Mouse (Mus musculus) midbrain, embryonic 14.5 days (tissue): ENCODE measurements around the gene Itga10. TPM values are rescaled to one million over a fixed set of nuclear protein-coding genes. Genes with fewer than 3 reads are reported as not detected.
A peak's percentile ranks its signal among the peaks of the same experiment; 100 is the strongest.

Source experiments
- ATAC-seq: fragments of 200-750 bp; cut with Nextera tagmentation; 2 replicates; pipeline ENCODE4 v1.8.0; 2017; ENCODE audit warnings: moderate number of reproducible peaks, moderate library complexity; ENCODE audit not compliant: low FRiP score, low TSS enrichment
- DNase-seq: peaks from one replicate; pipeline ENCODE4 v3.0.0-alpha.2; 2015
- H3K27ac ChIP-seq: fragments of 300-500 bp; sonication (generic); replicated peaks from 2 replicates; pipeline ENCODE4 v1.5.1; 2014; ENCODE audit warnings: mild to moderate bottlenecking, low read depth, low read length, moderate library complexity
- H3K27me3 ChIP-seq: fragments of 300-500 bp; sonication (generic); 2 replicates; pipeline ENCODE4 v1.6.1; 2014; ENCODE audit warnings: low read length, control low read depth, mixed read lengths; ENCODE audit not compliant: control insufficient read depth, insufficient read depth
- H3K36me3 ChIP-seq: fragments of 300-500 bp; sonication (generic); 2 replicates; pipeline ENCODE4 v1.6.1; 2014; ENCODE audit warnings: low read length, control low read depth; ENCODE audit not compliant: control insufficient read depth, insufficient read depth
- H3K4me1 ChIP-seq: fragments of 300-500 bp; sonication (generic); 2 replicates; pipeline ENCODE4 v1.6.1; 2014; ENCODE audit warnings: mild to moderate bottlenecking, antibody characterized with exemption, low read length, control low read depth; ENCODE audit not compliant: control insufficient read depth, insufficient read depth
- H3K4me2 ChIP-seq: fragments of 300-500 bp; sonication (generic); 2 replicates; pipeline ENCODE4 v1.6.1; 2014; ENCODE audit warnings: mild to moderate bottlenecking, low read length, moderate library complexity
- H3K4me3 ChIP-seq: fragments of 300-500 bp; sonication (generic); replicated peaks from 2 replicates; pipeline ENCODE4 v1.5.1; 2014; ENCODE audit warnings: low read depth, low read length
- H3K9ac ChIP-seq: fragments of 300-500 bp; sonication (generic); replicated peaks from 2 replicates; pipeline ENCODE4 v1.6.1; 2014; ENCODE audit warnings: mild to moderate bottlenecking, low read length, moderate library complexity
- H3K9me3 ChIP-seq: fragments of 300-500 bp; sonication (generic); 2 replicates; pipeline ENCODE4 v1.6.1; 2016; ENCODE audit warnings: low read length, control low read depth, mixed read lengths; ENCODE audit not compliant: control insufficient read depth
- WGBS: fragments of 180-500 bp; shearing (Covaris S2); extraction: QIAGEN DNeasy Blood & Tissue Kit; methylation state at CpG from one replicate; pipeline ENCODE4 v1.1.7; 2014; 5-methylcytosine and 5-hydroxymethylcytosine counted together
- polyA plus RNA-seq: library from polyadenylated mRNA; unstranded; fragments of >200 nt; fragmentation: Nextera tagmentation; extraction: Ambion mirVana; gene quantifications from 2 replicates; pipeline ENCODE4 v1.2.1, GENCODE M21; 2014

The Itga10 gene
- polyA plus RNA-seq, 1 experiment from 2014 or later = 0.84 TPM

DNA sequence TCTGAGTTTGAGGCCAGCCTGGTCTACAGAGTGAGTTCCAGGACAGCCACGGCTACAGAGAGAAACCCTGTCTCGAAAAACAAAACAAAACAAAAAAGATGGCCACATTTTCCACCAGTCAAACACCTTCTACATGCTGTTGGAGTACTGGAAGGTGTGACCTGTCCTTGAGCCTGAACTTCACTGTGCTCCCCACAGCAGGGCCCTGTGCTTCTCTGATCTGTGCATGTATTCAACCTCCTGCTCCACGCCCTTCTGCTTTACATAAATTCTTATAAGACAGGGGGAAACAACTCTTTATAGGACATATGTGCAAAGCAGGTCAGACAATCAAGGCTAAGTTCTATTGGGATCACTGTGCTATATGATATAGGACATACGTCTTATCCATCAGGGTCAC, 22.2 kb upstream of the Itga10 start:
- ATAC-seq (no peak), DNase-seq (no peak)
- no peak overlapping the region for H3K4me3 ChIP-seq
- 96% methylated on average over 4 of the region's 4 CpGs for WGBS
- no peak overlapping the region for H3K9ac ChIP-seq
- peaks cover 66% of the 10 kb centered on the region for H3K36me3 ChIP-seq
- no peaks in the 10 kb centered on the region for H3K27me3 ChIP-seq
- no peaks in the 10 kb centered on the region for H3K4me1 ChIP-seq
- H3K27ac ChIP-seq = no peak overlapping the region
- H3K4me2 ChIP-seq = no peak overlapping the region
- no peaks in the 10 kb centered on the region for H3K9me3 ChIP-seq

DNA sequence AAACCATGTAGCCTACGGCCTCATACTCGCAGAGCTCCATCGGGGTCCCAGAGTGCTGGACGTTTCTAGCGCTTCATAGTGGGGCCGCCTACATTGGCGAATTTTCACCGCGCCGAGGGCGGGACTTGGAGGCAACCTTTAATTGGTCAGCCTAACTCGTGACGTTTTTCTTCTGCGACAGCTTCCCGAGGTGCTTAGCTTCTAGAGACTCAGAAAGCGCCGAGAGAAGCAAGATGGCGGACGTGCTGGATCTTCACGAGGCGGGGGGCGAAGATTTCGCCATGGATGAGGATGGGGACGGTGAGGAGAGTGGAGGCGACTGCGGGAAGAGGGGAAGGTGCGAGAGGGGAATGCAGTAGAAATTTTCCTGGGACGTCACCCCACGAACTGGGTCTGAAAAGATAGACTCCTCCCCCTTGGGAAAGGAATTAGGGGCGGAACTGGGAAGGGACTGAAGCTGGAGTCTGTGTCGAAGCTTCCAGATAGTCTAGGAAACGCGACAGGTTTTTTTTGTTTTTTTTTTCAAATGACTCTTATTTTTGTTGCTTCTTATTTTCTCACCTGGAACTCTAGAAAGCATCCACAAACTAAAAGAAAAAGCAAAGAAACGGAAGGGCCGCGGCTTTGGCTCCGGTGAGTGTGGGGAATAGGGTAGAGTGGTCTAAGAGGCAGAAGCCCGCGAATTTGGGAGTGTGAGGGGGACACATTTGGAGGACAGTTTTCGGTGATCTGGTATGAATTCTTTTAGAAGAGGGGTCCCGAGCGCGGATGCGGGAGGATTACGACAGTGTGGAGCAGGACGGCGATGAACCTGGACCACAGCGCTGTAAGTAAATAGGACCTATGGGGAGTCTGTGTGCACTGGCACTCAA, 15.4 kb upstream of the Itga10 start, which contains the start of gene Rbm8a:
Gene Rbm8a (plus strand): TSS at position 205 of the 872 bp plus-strand sequence.
- Histone ChIP-seq H3K4me3 (peak within 1 kb of the TSS; percentile 72), H3K27me3 (no peaks in the 10 kb centered on the region), H3K27ac (peak within 1 kb of the TSS; percentile 75), H3K36me3 (peaks cover 39% of the 10 kb centered on the region), H3K9me3 (no peaks in the 10 kb centered on the region), H3K9ac (peak within 1 kb of the TSS; percentile 59), H3K4me2 (peak within 1 kb of the TSS; percentile 79), H3K4me1 (peaks cover 16% of the 10 kb centered on the region; the same call in 1 of the 2 replicates)
- DNase-seq (peak; percentile 100), ATAC-seq (peak; percentile 93)
- WGBS = under 1% methylated on average over 48 of the region's 48 CpGs

DNA sequence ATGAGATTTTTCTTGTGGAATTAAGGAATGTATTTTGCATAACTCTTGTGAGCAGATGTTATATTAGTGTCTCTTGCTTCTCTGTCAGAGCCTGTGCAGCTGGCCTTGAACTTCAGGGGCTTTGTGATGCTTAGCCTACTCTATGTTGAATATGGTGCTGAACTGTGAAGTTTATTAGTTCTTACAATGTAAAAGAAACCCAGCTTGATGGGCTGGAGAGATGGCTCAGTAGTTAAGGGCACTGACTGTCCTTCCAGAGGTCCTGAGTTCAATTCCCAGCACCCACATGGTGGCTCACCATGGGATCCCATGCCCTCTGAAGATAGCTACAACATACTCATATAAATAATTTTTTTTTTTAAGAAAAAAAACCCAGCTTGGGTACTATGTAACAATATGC, 13.3 kb upstream of the Itga10 start:
- H3K27me3 ChIP-seq = no peaks in the 10 kb centered on the region
- H3K4me3 ChIP-seq = no peak overlapping the region
- H3K9me3 ChIP-seq = no peaks in the 10 kb centered on the region
- no peak overlapping the region for H3K4me2 ChIP-seq
- H3K27ac ChIP-seq = no peak overlapping the region
- no peak for DNase-seq
- H3K4me1 ChIP-seq = peaks cover 23% of the 10 kb centered on the region
- no peak overlapping the region for H3K9ac ChIP-seq
- peaks cover 26% of the 10 kb centered on the region for H3K36me3 ChIP-seq
- ATAC-seq = no peak

DNA sequence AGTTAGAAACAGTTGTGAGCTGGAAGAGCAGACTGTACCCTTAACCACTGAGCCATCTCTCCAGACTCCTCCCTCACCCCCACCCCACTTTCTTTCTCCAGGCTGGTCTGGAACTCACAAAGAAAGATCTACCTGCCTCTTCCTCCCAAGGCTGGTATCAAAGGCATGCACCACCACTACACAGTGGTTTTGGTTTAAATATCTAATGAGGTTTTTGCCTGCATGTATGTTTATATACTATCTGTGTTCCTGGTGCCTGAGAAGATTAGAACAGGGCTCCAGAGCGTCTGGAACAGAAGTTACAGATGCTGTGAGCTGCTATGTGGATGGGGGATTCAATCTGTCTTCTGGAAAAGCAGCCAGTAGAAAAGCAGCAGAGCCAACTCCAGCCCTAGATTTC, 11.4 kb upstream of the Itga10 start:
- H3K27me3 ChIP-seq = no peaks in the 10 kb centered on the region
- peaks cover 35% of the 10 kb centered on the region for H3K36me3 ChIP-seq
- H3K4me2 ChIP-seq = no peak overlapping the region
- no peak overlapping the region for H3K4me3 ChIP-seq
- no peaks in the 10 kb centered on the region for H3K9me3 ChIP-seq
- DNase-seq = no peak
- H3K4me1 ChIP-seq = peaks cover 23% of the 10 kb centered on the region
- ATAC-seq = no peak
- WGBS = 79% methylated on average over 1 of the region's 1 CpGs
- no peak overlapping the region for H3K9ac ChIP-seq
- H3K27ac ChIP-seq = no peak overlapping the region

DNA sequence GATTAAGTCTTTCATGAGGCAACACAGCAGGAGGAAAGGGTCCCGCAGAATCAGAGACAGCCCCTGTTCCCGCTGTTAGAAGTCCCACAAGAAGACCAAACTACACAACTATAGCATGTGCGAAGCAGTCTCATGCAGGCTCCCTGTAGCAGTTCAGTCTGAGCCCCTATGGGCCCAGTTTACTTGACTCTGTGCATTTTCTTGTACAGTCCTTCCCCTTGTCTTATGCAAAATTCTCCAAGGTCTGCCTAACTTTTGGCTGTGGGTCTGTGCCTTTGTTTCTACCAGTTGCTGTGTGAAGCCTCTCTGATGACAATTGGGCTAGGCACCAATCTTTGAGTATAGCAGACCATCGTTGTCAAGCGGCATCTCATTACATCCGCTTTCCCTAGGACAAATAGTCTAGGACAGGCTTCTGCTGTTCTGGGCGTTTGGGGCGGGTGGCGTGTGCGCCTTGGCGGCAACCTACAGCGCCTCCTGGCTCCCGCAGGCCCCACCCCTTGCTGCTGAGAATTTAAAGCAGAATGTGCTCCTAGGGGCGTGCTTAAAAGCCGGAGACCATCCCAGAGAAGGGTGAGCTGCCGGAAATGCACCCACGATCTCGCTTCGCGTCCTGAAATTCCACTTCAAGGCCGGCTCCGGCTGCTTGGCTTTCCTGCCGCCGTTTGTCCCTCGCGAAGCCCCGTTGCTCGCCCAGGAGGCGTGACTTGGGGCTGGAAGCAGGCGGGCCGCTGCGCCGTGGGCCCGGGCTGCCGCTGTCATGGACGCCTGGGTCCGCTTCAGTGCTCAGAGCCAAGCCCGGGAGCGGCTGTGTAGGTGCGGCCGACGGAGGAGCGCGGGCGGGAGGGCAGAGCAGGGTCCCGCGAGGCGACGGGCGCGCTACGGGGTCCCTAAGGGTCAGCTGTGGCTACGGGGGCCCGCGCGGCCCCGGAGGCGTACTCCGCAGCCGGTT, 10.2 kb upstream of the Itga10 start, which contains the start of the genes Pex11b and Gm42957:
Gene Pex11b (plus strand): TSS at position 449 of the 952 bp plus-strand sequence.
Gene Gm42957 (plus strand): TSS at position 547 of the 952 bp plus-strand sequence.
- Histone ChIP-seq H3K4me2 (peak within 1 kb of the TSS; percentile 79), H3K4me1 (peaks cover 19% of the 10 kb centered on the region), H3K9ac (peak within 1 kb of the TSS; percentile 97), H3K4me3 (peak within 1 kb of the TSS; percentile 85), H3K36me3 (peaks cover 44% of the 10 kb centered on the region), H3K9me3 (no peaks in the 10 kb centered on the region), H3K27ac (peak within 1 kb of the TSS; percentile 89), H3K27me3 (no peaks in the 10 kb centered on the region)
- DNase-seq (peak; percentile 88), ATAC-seq (peak; percentile 86)
- WGBS = 2% methylated on average over 60 of the region's 60 CpGs

DNA sequence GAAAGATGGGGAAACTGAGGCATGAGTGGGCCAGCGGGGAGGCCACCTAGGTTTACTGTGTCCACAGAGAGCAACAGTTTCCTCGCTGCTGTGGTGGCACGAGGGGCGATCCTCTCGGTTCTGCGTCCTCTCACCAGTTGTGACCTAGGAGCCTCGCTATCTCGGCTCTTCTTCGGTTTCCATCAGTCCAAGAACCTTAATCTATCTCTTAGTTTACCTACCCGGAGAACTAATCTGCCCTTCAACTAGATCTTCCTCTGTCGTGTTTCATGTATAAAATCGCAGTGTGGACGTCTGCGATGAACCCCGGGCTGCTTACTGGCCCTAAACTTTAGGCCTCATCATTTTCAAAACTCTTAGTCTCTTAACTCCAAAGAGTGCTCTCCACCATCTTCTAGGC, 9.5 kb upstream of the Itga10 start:
- H3K9ac ChIP-seq = peak overlapping the region; percentile 97
- peak overlapping the region; percentile 85 for H3K4me3 ChIP-seq
- H3K27me3 ChIP-seq = no peaks in the 10 kb centered on the region
- WGBS = 11% methylated on average over 15 of the region's 15 CpGs
- H3K27ac ChIP-seq = peak overlapping the region; percentile 89
- no peaks in the 10 kb centered on the region for H3K9me3 ChIP-seq
- DNase-seq = no peak
- peak overlapping the region; percentile 79 for H3K4me2 ChIP-seq
- H3K36me3 ChIP-seq = peaks cover 46% of the 10 kb centered on the region
- ATAC-seq = no peak
- peaks cover 14% of the 10 kb centered on the region for H3K4me1 ChIP-seq

DNA sequence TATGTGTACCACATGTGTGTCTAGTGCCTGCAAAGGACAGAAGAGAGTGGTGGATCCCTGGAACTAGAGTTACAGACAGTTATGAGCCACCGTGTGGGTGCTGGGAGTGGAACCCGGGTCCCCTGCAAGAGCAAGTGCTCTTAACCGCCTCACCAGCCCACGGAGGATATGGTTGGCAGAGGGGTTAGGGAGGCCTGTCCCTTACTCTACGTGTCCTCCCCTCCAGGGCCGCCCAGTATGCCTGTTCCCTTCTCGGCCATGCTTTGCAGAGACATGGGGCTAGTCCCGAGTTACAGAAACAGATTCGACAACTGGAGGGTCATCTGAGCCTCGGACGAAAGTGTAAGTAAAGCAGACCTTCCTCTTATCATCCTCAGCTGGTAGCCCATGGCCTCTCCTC, 8.9 kb upstream of the Itga10 start:
- Histone ChIP-seq H3K9ac (peak overlapping the region; percentile 97; the same call in 1 of the 2 replicates), H3K9me3 (no peaks in the 10 kb centered on the region), H3K4me3 (peak overlapping the region; percentile 85), H3K4me1 (peaks cover 11% of the 10 kb centered on the region; the same call in 1 of the 2 replicates), H3K27ac (no peak overlapping the region), H3K4me2 (peak overlapping the region; percentile 79), H3K27me3 (no peaks in the 10 kb centered on the region), H3K36me3 (peaks cover 42% of the 10 kb centered on the region)
- ATAC-seq (no peak), DNase-seq (no peak)
- WGBS = 70% methylated on average over 11 of the region's 11 CpGs

DNA sequence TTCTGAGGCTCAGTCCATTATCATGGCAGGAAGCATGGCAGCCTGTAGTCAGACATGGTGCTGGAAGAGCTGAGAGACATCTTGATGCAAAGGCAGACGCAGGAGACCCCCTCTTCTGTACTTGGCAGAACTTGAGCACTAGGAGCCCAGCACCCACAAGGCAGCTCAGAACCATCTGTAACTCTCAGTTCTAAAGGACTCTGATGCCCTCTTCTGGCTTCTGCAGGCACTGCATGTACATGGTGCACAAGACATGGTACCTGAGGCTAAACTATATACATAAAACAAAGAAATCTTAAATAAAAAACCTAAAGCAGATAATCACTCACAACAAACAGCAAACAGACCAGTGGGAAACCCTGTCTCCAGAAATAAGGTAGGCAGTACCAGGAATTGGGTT, 6.2 kb upstream of the Itga10 start:
- Histone ChIP-seq H3K9ac (no peak overlapping the region), H3K9me3 (no peaks in the 10 kb centered on the region), H3K27ac (no peak overlapping the region), H3K27me3 (no peaks in the 10 kb centered on the region), H3K4me3 (no peak overlapping the region), H3K36me3 (peaks cover 37% of the 10 kb centered on the region), H3K4me1 (peaks cover 11% of the 10 kb centered on the region; the same call in 1 of the 2 replicates), H3K4me2 (no peak overlapping the region)
- no peak for ATAC-seq
- peak; percentile 59 for DNase-seq
- 67% methylated on average over 1 of the region's 1 CpGs for WGBS
